In the genomic region with DNA sequence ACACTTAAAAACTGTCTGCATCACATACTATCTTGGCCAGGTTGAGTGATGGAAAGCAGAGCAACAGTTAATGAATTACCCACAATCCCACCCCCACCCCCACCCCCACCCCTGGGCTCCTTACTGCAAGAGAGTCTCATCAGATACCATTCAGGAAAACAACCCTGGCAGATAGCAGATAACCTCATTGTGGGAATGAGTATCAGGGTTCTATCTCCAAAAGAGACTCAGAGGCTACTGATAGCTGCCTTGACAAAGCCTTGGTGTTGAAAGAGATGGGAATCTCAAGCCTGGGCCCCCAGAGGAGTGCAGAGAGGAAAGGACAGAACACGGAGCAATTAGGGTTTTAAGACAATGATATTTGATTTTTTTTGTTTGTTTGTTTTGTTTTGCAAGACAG, we compare ENCODE assay signal across 20 mouse cellular contexts.
DNase-seq lines count a peak whose midpoint lies in the region; ATAC-seq and TF ChIP-seq lines count a peak whose summit lies in the region.
"Had no signal": no experiment of that assay in that cellular context is flagged by ENCODE, and none has a peak within 500 bp of the region (broad histone marks: within the 10 kb centered on the region; RNA-seq: fewer than 3 reads in every experiment).

No protein-coding gene starts in this region.

- H3K9ac ChIP-seq in hindbrain, embryonic 16.5 days (ENCODE audit: low read depth, low read length), result no peak overlapping the region
- H3K9ac ChIP-seq in MEL (ENCODE audit: control insufficient read depth, low read depth, low read length, poor library complexity, severe bottlenecking), result no peak overlapping the region
- H3K9ac ChIP-seq in lung, postnatal 0 days (replicated peaks; ENCODE audit: low read depth), result no peak overlapping the region
- H3K9ac ChIP-seq: embryonic facial prominence, embryonic 12.5 days; forebrain, embryonic 13.5 days; forebrain, embryonic 15.5 days; forebrain, postnatal 0 days had no signal

- no peak for DNase-seq in hindbrain, embryonic 10.5 days (ENCODE audit: low spot score)
- DNase-seq in MEL (ENCODE audit: low read depth, low spot score), result peak; percentile 30
- peak; percentile 55 for DNase-seq in yolk sac, embryonic 10.5 days (ENCODE audit: low spot score)
- no peak for DNase-seq in lung, postnatal 0 days (ENCODE audit: low spot score)
- DNase-seq: adrenal gland, adult 8-10 months; adrenal gland, postnatal 14 days; adrenal gland, postnatal 36 days; cerebellum, adult 11-12 months; cerebellum, adult 2 months; cerebellum, adult 9-10 months; cerebellum, postnatal 10 days; cerebellum, postnatal 25 days; forebrain, postnatal 0 days had no signal

- H3K27me3 ChIP-seq in hindbrain, embryonic 10.5 days (ENCODE audit: insufficient read depth, poor library complexity, severe bottlenecking), result no peaks in the 10 kb centered on the region
- no peaks in the 10 kb centered on the region for H3K27me3 ChIP-seq in hindbrain, embryonic 16.5 days (replicated peaks; ENCODE audit: control insufficient read depth, insufficient read depth, low read length)
- no peaks in the 10 kb centered on the region for H3K27me3 ChIP-seq in MEL (ENCODE audit: control insufficient read depth in 1 of 2, insufficient read depth in 2 of 2, low read length in 2 of 2)
- no peaks in the 10 kb centered on the region for H3K27me3 ChIP-seq in lung, postnatal 0 days (replicated peaks; ENCODE audit: insufficient read depth, low read length)
- H3K27me3 ChIP-seq: embryonic facial prominence, embryonic 12.5 days; forebrain, embryonic 13.5 days; forebrain, embryonic 15.5 days had no signal

- TF ChIP-seq RAD21 in MEL (IDR thresholded peaks at IDR 0.05; ENCODE audit: low read depth, low read length), result no peak

- H3K4me2 ChIP-seq in hindbrain, embryonic 16.5 days (ENCODE audit: low read length), result no peak overlapping the region
- H3K4me2 ChIP-seq in lung, postnatal 0 days (replicated peaks; ENCODE audit: low read depth, low read length), result no peak overlapping the region
- H3K4me2 ChIP-seq: embryonic facial prominence, embryonic 12.5 days; forebrain, embryonic 13.5 days; forebrain, embryonic 15.5 days had no signal

- TF ChIP-seq POLR2A in MEL (IDR thresholded peaks at IDR 0.05; ENCODE audit: control insufficient read depth in 1 of 2, insufficient read depth in 1 of 2, low read depth in 1 of 2, low read length in 2 of 2, poor library complexity in 1 of 2), result no peak

- H3K9me3 ChIP-seq in hindbrain, embryonic 10.5 days, result no peaks in the 10 kb centered on the region
- no peaks in the 10 kb centered on the region for H3K9me3 ChIP-seq in hindbrain, embryonic 16.5 days (ENCODE audit: control insufficient read depth, low read length)
- no peaks in the 10 kb centered on the region for H3K9me3 ChIP-seq in MEL (replicated peaks; ENCODE audit: insufficient read depth, low read length)
- no peaks in the 10 kb centered on the region for H3K9me3 ChIP-seq in lung, postnatal 0 days (ENCODE audit: low read length)
- H3K9me3 ChIP-seq: embryonic facial prominence, embryonic 10.5 days; embryonic facial prominence, embryonic 12.5 days; forebrain, embryonic 13.5 days; forebrain, embryonic 15.5 days had no signal

- WGBS in hindbrain, embryonic 10.5 days, result 62% methylated on average over 1 of the region's 1 CpGs
- WGBS in hindbrain, embryonic 16.5 days, result 72% methylated on average over 1 of the region's 1 CpGs
- 14% methylated on average over 1 of the region's 1 CpGs for WGBS in lung, postnatal 0 days

- no peak overlapping the region for H3K4me3 ChIP-seq in hindbrain, embryonic 10.5 days
- no peak overlapping the region for H3K4me3 ChIP-seq in hindbrain, embryonic 16.5 days (ENCODE audit: low read length)
- H3K4me3 ChIP-seq in MEL (ENCODE audit: control insufficient read depth in 1 of 2, insufficient read depth in 1 of 2, low read depth in 2 of 2, low read length in 2 of 2), result no peak overlapping the region
- no peak overlapping the region for H3K4me3 ChIP-seq in lung, postnatal 0 days (ENCODE audit: low read depth, low read length)
- H3K4me3 ChIP-seq: embryonic facial prominence, embryonic 10.5 days; embryonic facial prominence, embryonic 12.5 days; forebrain, embryonic 13.5 days; forebrain, embryonic 15.5 days had no signal

- ATAC-seq in hindbrain, embryonic 16.5 days, result no peak
- no peak for ATAC-seq in lung, postnatal 0 days
- ATAC-seq: activated CD4-positive, CD25-positive, alpha-beta regulatory T cell, adult 4 months; forebrain, embryonic 13.5 days; forebrain, embryonic 15.5 days; forebrain, postnatal 0 days; Patski had no signal

- H3K36me3 ChIP-seq in hindbrain, embryonic 10.5 days, result no peaks in the 10 kb centered on the region
- H3K36me3 ChIP-seq in hindbrain, embryonic 16.5 days (ENCODE audit: control insufficient read depth, insufficient read depth, low read length), result no peaks in the 10 kb centered on the region
- H3K36me3 ChIP-seq in MEL (ENCODE audit: control insufficient read depth in 1 of 2, insufficient read depth in 2 of 2, low read length in 2 of 2), result peaks cover 2 to 20% of the 10 kb centered on the region in 2 experiments; a peak in 3 of 4 replicates
- H3K36me3 ChIP-seq in lung, postnatal 0 days (ENCODE audit: insufficient read depth, low read length), result no peaks in the 10 kb centered on the region
- H3K36me3 ChIP-seq: embryonic facial prominence, embryonic 10.5 days; embryonic facial prominence, embryonic 12.5 days; forebrain, embryonic 15.5 days had no signal

- peak in 1 of 2 experiments; percentile 71; a peak in 2 of 4 replicates for TF ChIP-seq EP300 in MEL (IDR thresholded peaks at IDR 0.05; ENCODE audit: low read depth in 1 of 2, low read length in 2 of 2)
- no peak for TF ChIP-seq EP300 in lung, postnatal 0 days (IDR thresholded peaks at IDR 0.05)

- H3K4me1 ChIP-seq in hindbrain, embryonic 10.5 days (replicated peaks), result peaks cover 37% of the 10 kb centered on the region
- H3K4me1 ChIP-seq in hindbrain, embryonic 16.5 days (ENCODE audit: control insufficient read depth, insufficient read depth, low read depth, low read length), result 0 out of 2 replicates have a peak, but pooled peaks cover 3% of the 10 kb centered on the region
- peaks cover 11 to 13% of the 10 kb centered on the region in 2 experiments for H3K4me1 ChIP-seq in MEL (ENCODE audit: control insufficient read depth in 1 of 2, insufficient read depth in 2 of 2, low read length in 2 of 2)
- H3K4me1 ChIP-seq in lung, postnatal 0 days (ENCODE audit: insufficient read depth, low read depth, low read length), result no peaks in the 10 kb centered on the region
- H3K4me1 ChIP-seq: embryonic facial prominence, embryonic 12.5 days; forebrain, embryonic 15.5 days had no signal

- H3K79me2 ChIP-seq in MEL (ENCODE audit: control insufficient read depth, insufficient read depth, low read length, poor library complexity), result no peaks in the 10 kb centered on the region

- TF ChIP-seq CTCF in MEL (IDR thresholded peaks at IDR 0.05 in 2 of 3, conservative IDR thresholded peaks at IDR 0.05 in 1 of 3; ENCODE audit: control insufficient read depth in 1 of 3, insufficient read depth in 1 of 3, low read depth in 2 of 3, low read length in 3 of 3, poor library complexity in 1 of 3, severe bottlenecking in 1 of 3), result no peak
- TF ChIP-seq CTCF in lung, postnatal 0 days (IDR thresholded peaks at IDR 0.05), result no peak

- 0 out of 2 replicates have a peak overlapping the region, but pooled peaks have one; percentile 1 for H3K27ac ChIP-seq in hindbrain, embryonic 10.5 days
- H3K27ac ChIP-seq in hindbrain, embryonic 16.5 days (ENCODE audit: low read depth, low read length), result no peak overlapping the region
- no peak overlapping the region for H3K27ac ChIP-seq in MEL (ENCODE audit: control insufficient read depth, low read depth, low read length)
- H3K27ac ChIP-seq in lung, postnatal 0 days (ENCODE audit: low read length), result no peak overlapping the region
- H3K27ac ChIP-seq: embryonic facial prominence, embryonic 10.5 days; embryonic facial prominence, embryonic 12.5 days; forebrain, embryonic 13.5 days; forebrain, embryonic 15.5 days had no signal

TF ChIP-seq in MEL, 35 proteins besides CTCF, POLR2A, EP300 and RAD21:
- TF ChIP-seq SIN3A (IDR thresholded peaks at IDR 0.05; ENCODE audit: low read length), result no peak
- no peak for TF ChIP-seq NRF1 (IDR thresholded peaks at IDR 0.05; ENCODE audit: insufficient read depth, low read depth, low read length, poor library complexity, severe bottlenecking)
- TF ChIP-seq TCF12 (IDR thresholded peaks at IDR 0.05; ENCODE audit: low read depth, low read length), result peak; percentile 69
- TF ChIP-seq BHLHE40 (IDR thresholded peaks at IDR 0.05; ENCODE audit: borderline replicate concordance, low read depth, low read length), result 0 out of 2 replicates have a peak, but pooled peaks have one; percentile 12
- no peak for TF ChIP-seq HCFC1 (IDR thresholded peaks at IDR 0.05; ENCODE audit: low read depth, low read length)
- peak; percentile 57 for TF ChIP-seq ETS1 (IDR thresholded peaks at IDR 0.05; ENCODE audit: low read depth, low read length)
- TF ChIP-seq GATA1 (IDR thresholded peaks at IDR 0.05; ENCODE audit: low read depth, low read length), result peak; percentile 51; the same call in 1 of the 2 replicates
- no peak for TF ChIP-seq SMC3 (IDR thresholded peaks at IDR 0.05; ENCODE audit: low read depth, low read length)
- no peak for TF ChIP-seq MAZ (IDR thresholded peaks at IDR 0.05; ENCODE audit: low read depth, low read length)
- no peak for TF ChIP-seq MXI1 (IDR thresholded peaks at IDR 0.05; ENCODE audit: low read depth, low read length)
- no peak; the same call in 1 of the 2 replicates for TF ChIP-seq RCOR1 (IDR thresholded peaks at IDR 0.05; ENCODE audit: low read depth, low read length)
- no peak for TF ChIP-seq USF2 (IDR thresholded peaks at IDR 0.05; ENCODE audit: borderline replicate concordance in 1 of 2, insufficient read depth in 1 of 2, low read depth in 1 of 2, low read length in 2 of 2)
- 0 out of 2 replicates have a peak, but pooled peaks have one; percentile 13 for TF ChIP-seq MAFK (IDR thresholded peaks at IDR 0.05; ENCODE audit: borderline replicate concordance, low read depth, low read length)
TF ChIP-seq in MEL: peak in this region for 5.

Comparison
In these comparisons a context has a peak if more than half of its experiments do, and no peak if none do; other contexts are left out.
1. DNase-seq: peak in MEL (single experiment) and yolk sac, embryonic 10.5 days (single experiment); none in hindbrain, embryonic 10.5 days (single experiment) and lung, postnatal 0 days (single experiment).